Mouse (Mus musculus): ENCODE measurements around the gene Tppp2. TPM values are rescaled to one million over a fixed set of nuclear protein-coding genes. Genes with fewer than 3 reads are reported as not detected.
A peak's percentile ranks its signal among the peaks of the same experiment; 100 is the strongest.

The Tppp2 gene
- polyA plus RNA-seq, 1 experiment from 2014 or later, result not detected

DNA sequence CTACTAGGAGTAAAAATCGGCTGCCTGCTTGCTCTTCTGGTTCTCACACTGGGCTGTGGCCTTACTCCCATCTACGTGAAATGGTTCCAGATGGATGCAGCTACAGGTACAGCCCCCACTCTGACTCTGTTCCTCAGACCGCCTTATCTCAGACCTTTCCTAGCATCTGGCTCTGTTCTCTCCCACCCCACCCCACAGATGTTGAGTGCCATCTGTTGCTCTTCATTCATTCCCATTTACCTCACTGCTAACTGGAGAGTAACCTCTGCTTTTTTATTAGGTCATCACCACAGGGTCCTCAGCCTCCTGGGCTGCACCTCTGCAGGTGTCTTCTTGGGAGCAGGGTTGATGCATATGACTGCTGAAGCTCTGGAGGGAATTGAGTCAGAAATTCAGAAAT, 24.4 kb upstream of the Tppp2 start:
- Histone ChIP-seq H3K27me3 (ENCODE audit: insufficient read depth, low read length) (no peaks in the 10 kb centered on the region), H3K9ac (replicated peaks) (no peak overlapping the region)
- ATAC-seq, result peak; percentile 43; the same call in 1 of the 2 replicates

DNA sequence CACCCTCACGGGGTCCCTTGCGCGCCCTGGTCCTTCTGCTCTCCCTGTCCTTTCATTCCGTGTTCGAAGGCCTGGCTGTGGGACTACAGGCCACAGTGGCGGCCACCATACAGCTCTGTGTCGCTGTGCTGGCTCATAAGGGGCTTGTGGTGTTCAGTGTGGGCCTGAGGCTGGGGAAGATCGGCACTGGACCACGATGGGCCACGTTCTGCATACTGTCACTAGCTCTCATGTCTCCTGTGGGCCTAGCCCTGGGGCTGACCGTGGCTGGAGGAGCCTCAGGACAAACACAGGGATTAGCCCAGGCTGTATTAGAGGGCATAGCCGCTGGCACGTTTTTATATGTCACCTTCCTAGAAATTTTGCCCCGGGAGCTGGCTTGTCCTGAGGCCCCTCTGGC, 23.2 kb upstream of the Tppp2 start:
- TF ChIP-seq CTCF (IDR thresholded peaks at IDR 0.05; ENCODE audit: low read depth) (no peak), EP300 (IDR thresholded peaks at IDR 0.05; ENCODE audit: low read depth) (no peak)
- Histone ChIP-seq H3K36me3 (replicated peaks; ENCODE audit: insufficient read depth, low read length) (peaks cover 15% of the 10 kb centered on the region), H3K4me3 (ENCODE audit: low read depth, low read length) (no peak overlapping the region), H3K27ac (ENCODE audit: low read depth) (no peak overlapping the region), H3K9ac (replicated peaks) (no peak overlapping the region), H3K9me3 (ENCODE audit: low read length) (no peaks in the 10 kb centered on the region), H3K4me2 (ENCODE audit: low read depth, low read length) (no peak overlapping the region), H3K4me1 (ENCODE audit: insufficient read depth) (0 out of 2 replicates have a peak, but pooled peaks cover 3% of the 10 kb centered on the region), H3K27me3 (ENCODE audit: insufficient read depth, low read length) (no peaks in the 10 kb centered on the region)
- WGBS (ENCODE audit: insufficient replicate concordance), result 72% methylated on average over 14 of the region's 14 CpGs
- DNase-seq (no peak), ATAC-seq (no peak)

More for the DNA sequence above, 24.4 kb upstream of the Tppp2 start:
- Histone ChIP-seq H3K4me2 (ENCODE audit: low read depth, low read length) (no peak overlapping the region), H3K36me3 (replicated peaks; ENCODE audit: insufficient read depth, low read length) (peaks cover 22% of the 10 kb centered on the region), H3K4me1 (ENCODE audit: insufficient read depth) (0 out of 2 replicates have a peak, but pooled peaks cover 3% of the 10 kb centered on the region), H3K27ac (ENCODE audit: low read depth) (no peak overlapping the region), H3K4me3 (ENCODE audit: low read depth, low read length) (no peak overlapping the region), H3K9me3 (ENCODE audit: low read length) (no peaks in the 10 kb centered on the region)
- WGBS (ENCODE audit: insufficient replicate concordance), result 45% methylated on average over 3 of the region's 3 CpGs
- no peak for TF ChIP-seq CTCF (IDR thresholded peaks at IDR 0.05; ENCODE audit: low read depth)
- TF ChIP-seq EP300 (IDR thresholded peaks at IDR 0.05; ENCODE audit: low read depth), result no peak
- no peak for DNase-seq

DNA sequence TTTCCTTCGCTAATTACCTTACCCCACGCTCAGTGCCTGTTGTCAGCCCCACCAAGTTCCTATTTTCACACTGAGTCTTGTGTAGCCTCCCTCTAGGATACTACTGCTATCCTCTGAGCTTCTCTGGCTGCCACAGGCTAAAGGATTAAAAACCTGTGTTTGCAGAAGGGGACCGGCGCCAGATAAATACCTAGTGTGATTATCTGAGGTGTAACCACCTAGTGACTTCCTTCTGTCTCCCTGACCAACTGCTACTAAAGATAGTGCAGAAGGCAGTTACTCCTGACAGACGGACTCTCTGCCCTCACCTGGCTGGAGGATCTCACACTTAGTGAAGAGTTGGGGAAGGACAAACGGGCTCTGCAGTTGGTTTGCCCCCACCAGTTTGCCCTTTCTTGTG, 22.2 kb upstream of the Tppp2 start:
- 53% methylated on average over 6 of the region's 6 CpGs for WGBS (ENCODE audit: insufficient replicate concordance)

DNA sequence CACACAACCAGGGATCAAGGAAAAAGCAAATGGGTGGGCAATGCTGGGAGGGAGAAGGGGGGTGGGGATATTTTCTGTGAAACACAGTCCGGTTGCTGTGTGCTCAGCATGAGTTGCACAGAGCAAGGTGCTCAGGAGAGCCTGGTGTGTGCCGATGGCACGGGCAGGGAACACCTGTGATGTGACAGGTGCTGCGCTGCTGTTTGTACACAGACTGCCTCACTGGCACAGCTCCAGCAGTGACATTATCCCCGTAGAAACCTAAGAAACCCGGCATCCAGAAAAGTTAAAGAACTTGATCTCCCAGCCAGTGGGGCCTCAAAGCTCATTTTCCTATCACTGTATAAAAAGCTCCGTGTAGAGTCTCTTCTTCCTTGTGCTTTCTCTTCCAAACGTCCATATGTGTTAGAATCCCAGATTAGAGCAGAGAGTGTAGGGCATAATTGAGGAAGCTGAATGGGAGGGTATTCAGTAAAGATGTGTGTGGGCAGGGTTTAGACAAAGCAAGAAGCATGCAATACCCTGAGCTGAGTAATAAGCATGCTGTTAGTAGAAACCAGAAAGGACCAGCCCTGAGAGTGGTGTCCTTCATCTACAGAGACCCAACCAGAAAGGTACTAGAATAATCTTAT, 21.6 kb upstream of the Tppp2 start:
- H3K9ac ChIP-seq (replicated peaks), result no peak overlapping the region
- peaks cover 3% of the 10 kb centered on the region; the same call in 1 of the 2 replicates for H3K36me3 ChIP-seq (replicated peaks; ENCODE audit: insufficient read depth, low read length)
- ATAC-seq (no peak), DNase-seq (no peak)
- WGBS (ENCODE audit: insufficient replicate concordance), result 65% methylated on average over 8 of the region's 8 CpGs
- H3K4me1 ChIP-seq (ENCODE audit: insufficient read depth), result 0 out of 2 replicates have a peak, but pooled peaks cover 3% of the 10 kb centered on the region
- no peak overlapping the region for H3K4me2 ChIP-seq (ENCODE audit: low read depth, low read length)
- H3K27me3 ChIP-seq (ENCODE audit: insufficient read depth, low read length), result no peaks in the 10 kb centered on the region
- no peaks in the 10 kb centered on the region for H3K9me3 ChIP-seq (ENCODE audit: low read length)
- H3K27ac ChIP-seq (ENCODE audit: low read depth), result no peak overlapping the region
- TF ChIP-seq CTCF (IDR thresholded peaks at IDR 0.05; ENCODE audit: low read depth) (no peak), EP300 (IDR thresholded peaks at IDR 0.05; ENCODE audit: low read depth) (no peak)
- no peak overlapping the region for H3K4me3 ChIP-seq (ENCODE audit: low read depth, low read length)

More for the DNA sequence above, 22.2 kb upstream of the Tppp2 start:
- H3K9ac ChIP-seq (replicated peaks), result no peak overlapping the region
- H3K4me1 ChIP-seq (ENCODE audit: insufficient read depth), result 0 out of 2 replicates have a peak, but pooled peaks cover 3% of the 10 kb centered on the region
- H3K9me3 ChIP-seq (ENCODE audit: low read length), result no peaks in the 10 kb centered on the region
- H3K27me3 ChIP-seq (ENCODE audit: insufficient read depth, low read length), result no peaks in the 10 kb centered on the region
- DNase-seq (no peak), ATAC-seq (no peak)
- peaks cover 9% of the 10 kb centered on the region for H3K36me3 ChIP-seq (replicated peaks; ENCODE audit: insufficient read depth, low read length)
- H3K27ac ChIP-seq (ENCODE audit: low read depth), result no peak overlapping the region
- TF ChIP-seq CTCF (IDR thresholded peaks at IDR 0.05; ENCODE audit: low read depth) (no peak), EP300 (IDR thresholded peaks at IDR 0.05; ENCODE audit: low read depth) (no peak)
- no peak overlapping the region for H3K4me2 ChIP-seq (ENCODE audit: low read depth, low read length)
- H3K4me3 ChIP-seq (ENCODE audit: low read depth, low read length), result no peak overlapping the region

DNA sequence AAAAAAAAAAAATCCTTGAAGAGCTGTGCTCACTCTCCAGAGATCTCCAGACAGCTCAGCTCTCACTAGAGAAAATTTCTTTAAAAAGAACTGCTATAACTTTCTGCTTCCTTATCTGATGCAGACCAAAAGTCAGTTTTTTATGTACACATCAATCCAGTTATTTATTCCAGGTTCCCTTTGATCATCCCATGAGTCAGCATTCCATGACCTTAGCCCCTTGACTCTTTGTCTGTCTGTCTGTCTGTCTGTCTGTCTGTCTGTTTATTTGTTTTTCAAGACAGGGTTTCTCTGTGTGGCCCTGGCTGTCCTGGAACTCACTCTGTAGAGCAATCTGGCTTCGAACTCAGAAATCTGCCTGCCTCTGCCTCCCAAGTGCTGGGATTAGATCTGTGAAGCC, 18.9 kb upstream of the Tppp2 start:
- no peaks in the 10 kb centered on the region for H3K4me1 ChIP-seq (ENCODE audit: insufficient read depth)
- no peaks in the 10 kb centered on the region for H3K36me3 ChIP-seq (replicated peaks; ENCODE audit: insufficient read depth, low read length)
- no peak overlapping the region for H3K4me2 ChIP-seq (ENCODE audit: low read depth, low read length)
- no peak for TF ChIP-seq CTCF (IDR thresholded peaks at IDR 0.05; ENCODE audit: low read depth)
- no peak for TF ChIP-seq EP300 (IDR thresholded peaks at IDR 0.05; ENCODE audit: low read depth)
- no peak overlapping the region for H3K4me3 ChIP-seq (ENCODE audit: low read depth, low read length)
- no peaks in the 10 kb centered on the region for H3K9me3 ChIP-seq (ENCODE audit: low read length)
- no peak overlapping the region for H3K9ac ChIP-seq (replicated peaks)
- no peaks in the 10 kb centered on the region for H3K27me3 ChIP-seq (ENCODE audit: insufficient read depth, low read length)
- DNase-seq (no peak), ATAC-seq (no peak)
- WGBS (ENCODE audit: insufficient replicate concordance), result 87% methylated on average over 1 of the region's 1 CpGs
- H3K27ac ChIP-seq (ENCODE audit: low read depth), result no peak overlapping the region

DNA sequence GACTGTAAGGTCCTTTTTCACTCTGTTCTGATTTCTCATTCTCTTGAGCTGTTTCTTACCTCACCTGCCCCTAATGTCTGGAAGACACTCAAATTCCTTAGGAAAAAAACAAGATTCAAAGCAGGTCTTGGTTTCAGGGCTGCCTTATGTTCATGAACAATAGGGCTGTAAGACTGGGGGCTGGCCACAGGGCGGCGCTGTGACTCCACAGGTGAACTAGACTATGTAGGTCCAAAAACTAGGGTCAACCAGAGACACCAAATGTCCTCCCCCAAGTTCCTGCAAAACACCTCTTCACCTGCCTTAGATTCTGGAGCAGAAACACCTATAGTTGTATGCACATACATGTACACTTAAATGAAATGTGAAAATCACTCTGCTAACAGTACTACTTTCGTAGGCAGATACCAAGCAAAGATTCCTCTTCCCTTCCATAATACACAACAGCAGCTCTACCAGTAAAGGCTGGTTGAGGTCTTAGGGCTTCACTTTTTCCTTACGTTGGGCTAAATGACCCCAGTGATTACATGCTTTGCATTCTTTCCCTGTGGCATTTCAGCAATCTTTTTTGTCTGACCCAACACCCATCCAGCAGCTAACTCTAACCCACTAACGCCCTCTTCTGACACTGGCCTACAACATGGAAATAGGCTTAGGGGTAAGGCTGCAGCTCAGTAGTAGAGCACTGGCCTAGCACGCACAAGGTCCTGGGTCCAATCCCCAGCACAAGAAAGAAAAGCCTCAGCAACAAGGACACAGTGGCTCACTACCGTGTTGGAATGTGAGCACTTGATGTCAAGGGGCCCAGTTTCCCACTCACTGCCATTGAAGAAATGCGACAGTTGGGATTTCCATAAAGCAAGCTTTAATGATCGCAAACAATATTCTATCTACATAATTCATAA, 15.2 kb upstream of the Tppp2 start:
- peak; percentile 83 for DNase-seq
- Histone ChIP-seq H3K4me3 (ENCODE audit: low read depth, low read length) (no peak overlapping the region), H3K4me1 (ENCODE audit: insufficient read depth) (peaks cover 4% of the 10 kb centered on the region; the same call in 1 of the 2 replicates), H3K36me3 (replicated peaks; ENCODE audit: insufficient read depth, low read length) (peaks cover 12% of the 10 kb centered on the region), H3K27ac (ENCODE audit: low read depth) (0 out of 2 replicates have a peak overlapping the region, but pooled peaks have one; percentile 7), H3K9me3 (ENCODE audit: low read length) (no peaks in the 10 kb centered on the region), H3K4me2 (ENCODE audit: low read depth, low read length) (no peak overlapping the region), H3K9ac (replicated peaks) (no peak overlapping the region), H3K27me3 (ENCODE audit: insufficient read depth, low read length) (no peaks in the 10 kb centered on the region)
- WGBS (ENCODE audit: insufficient replicate concordance), result 64% methylated on average over 9 of the region's 9 CpGs
- peak; percentile 63 for ATAC-seq
- peak; percentile 94 for TF ChIP-seq CTCF (IDR thresholded peaks at IDR 0.05; ENCODE audit: low read depth)
- no peak for TF ChIP-seq EP300 (IDR thresholded peaks at IDR 0.05; ENCODE audit: low read depth)

All from liver, postnatal 0 days (tissue).